Mouse (Mus musculus) stomach, postnatal 0 days (tissue): ENCODE measurements around the gene Clcn3.

Experiments used
- CTCF ChIP-seq: IDR thresholded peaks from 2 replicates; pipeline ENCODE4 v1.5.1; 2016; ENCODE audit warnings: antibody characterized with exemption, low read depth, mild to moderate bottlenecking, moderate library complexity
- EP300 ChIP-seq: optimal IDR thresholded peaks from 2 replicates; pipeline ENCODE3; 2016; ENCODE audit warnings: antibody characterized with exemption

GRCm38 (mm10) chr8:60865504-60866114, 117.5 kb downstream of the Clcn3 start:
- peak; percentile 86 for TF ChIP-seq CTCF
- TF ChIP-seq EP300: no peak
